Mouse (Mus musculus) CD4-positive, CD25-positive, alpha-beta regulatory T cell, adult 4 months (primary cell): ENCODE measurements at regions not wholly inside any gene's neighbourhood (a gene's known extent, or its start where the extent isn't known, plus 50 kb on each side); places are given as distances from the start of the nearest gene placed in this dataset.
A peak's percentile ranks its signal among the peaks of the same experiment; 100 is the strongest.

Experiments
- ATAC-seq: one replicate; pipeline ENCODE4 v1.8.0; 2017

DNA sequence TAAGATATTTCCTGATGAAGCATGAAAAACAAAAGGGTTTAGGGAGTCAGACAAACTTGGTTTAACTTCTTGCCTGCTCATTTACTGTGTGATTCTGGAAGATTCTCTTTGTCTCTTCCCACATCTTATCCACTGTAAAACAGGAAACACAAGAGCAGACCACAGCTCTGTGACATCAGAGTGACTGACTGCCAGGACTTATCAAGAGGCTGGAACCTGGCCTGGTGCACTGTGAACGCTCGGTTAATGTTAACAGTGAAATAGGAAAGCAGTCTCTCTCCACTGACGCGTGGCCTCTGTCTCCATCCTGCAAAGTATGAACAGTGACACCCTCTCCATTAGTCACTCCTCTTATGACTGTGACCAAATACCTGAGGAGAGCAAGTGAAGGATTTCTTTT, 73.1 kb upstream of the Noct start:
- ATAC-seq, result no peak

DNA sequence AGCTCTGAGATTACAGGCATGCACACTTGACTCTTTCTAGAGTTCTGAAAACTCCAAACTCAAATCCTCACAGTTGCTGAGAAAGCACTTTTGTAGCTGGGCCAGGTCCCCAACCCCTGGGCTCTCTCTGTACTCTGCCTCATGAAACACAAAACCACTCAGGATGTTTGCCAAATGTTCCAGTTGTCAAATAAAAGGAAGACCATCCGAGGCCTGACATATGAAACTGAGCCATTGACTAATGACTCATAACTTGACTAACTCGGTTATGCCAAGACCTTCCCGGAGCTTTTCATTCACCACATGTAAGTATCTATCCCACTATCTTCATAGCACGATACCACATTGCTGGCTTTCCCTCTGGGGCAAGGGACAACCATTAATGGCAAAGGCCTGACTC, 68.6 kb upstream of the Noct start:
- no peak for ATAC-seq

DNA sequence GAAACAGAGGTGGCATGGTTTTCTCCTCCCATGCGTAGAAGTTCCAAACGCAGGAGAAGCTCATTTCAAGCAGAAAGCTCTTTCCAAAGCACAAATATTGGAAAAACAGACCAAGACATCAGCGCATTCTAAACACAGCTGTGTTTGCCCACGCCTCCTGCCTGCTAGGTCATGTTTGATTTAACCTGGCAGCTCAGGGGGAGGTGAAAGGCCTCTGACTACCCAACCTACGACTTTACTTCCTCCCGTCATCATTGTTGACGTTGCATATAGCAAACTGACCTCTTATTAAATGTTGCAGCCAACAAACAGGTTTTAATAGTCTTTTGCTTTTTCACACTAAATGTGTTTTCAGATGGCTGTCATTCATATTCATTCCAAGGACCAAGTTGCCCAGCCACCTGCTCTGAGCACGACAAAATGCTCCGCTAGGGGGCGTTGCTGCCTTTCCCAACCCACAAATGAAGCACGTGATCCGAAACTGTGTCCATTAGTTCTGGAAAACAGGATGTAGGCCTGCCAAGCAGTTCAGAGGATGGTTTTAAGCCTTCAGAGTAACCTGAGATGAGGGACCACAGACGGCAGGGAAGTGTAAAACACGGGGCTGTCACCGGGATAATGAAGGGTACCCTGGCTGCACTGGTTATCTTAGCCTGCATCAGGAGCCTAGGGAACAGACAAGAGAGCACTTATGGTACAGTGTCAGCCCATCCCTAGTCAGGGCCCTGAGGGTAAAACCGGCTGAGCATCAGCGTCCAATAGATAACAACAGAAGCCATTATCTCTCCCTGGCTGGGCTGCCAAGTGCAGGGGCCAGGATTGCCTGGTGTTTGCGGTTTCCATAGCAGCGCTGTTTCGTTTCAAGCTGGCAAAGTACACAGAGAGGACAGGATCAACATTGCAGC, 67.6 kb upstream of the Noct start:
- ATAC-seq, result no peak

DNA sequence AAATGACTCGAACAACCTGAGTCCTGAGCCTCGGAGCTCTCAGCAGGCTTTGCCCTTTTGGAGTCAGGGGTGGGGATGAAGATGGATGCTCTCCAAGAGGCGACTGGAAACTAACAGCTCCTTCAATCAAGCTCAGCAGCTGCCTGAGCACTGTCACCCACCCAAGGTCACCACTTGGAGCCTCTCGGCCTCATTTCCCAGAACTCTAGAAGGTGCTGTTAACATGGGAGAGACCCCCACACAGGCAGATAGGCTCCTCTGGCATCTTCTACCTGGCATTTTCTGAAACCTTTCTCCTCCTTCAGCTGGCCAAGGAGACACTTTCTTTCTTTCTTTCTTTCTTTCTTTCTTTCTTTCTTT, 67.0 kb upstream of the Noct start:
- no peak for ATAC-seq

DNA sequence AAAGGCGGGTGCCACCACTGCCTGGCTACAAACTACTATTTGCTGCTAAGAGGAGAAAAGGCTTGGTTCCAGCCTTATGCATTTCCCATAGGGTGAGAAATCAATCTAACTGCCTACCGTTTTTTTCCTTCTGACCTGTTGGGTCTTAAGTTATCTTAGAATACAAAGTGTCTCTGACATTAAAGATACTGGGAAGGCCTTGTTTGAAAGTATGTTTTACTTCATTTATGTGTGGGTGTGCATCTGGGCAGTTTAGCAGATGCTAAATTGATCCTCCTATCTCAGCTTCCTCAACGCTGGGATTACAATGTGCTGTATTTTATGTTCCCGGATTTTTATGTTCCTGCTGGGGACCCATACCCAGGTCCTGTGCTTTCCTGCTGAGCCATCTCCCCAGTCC, 65.8 kb upstream of the Noct start:
- ATAC-seq, result no peak

DNA sequence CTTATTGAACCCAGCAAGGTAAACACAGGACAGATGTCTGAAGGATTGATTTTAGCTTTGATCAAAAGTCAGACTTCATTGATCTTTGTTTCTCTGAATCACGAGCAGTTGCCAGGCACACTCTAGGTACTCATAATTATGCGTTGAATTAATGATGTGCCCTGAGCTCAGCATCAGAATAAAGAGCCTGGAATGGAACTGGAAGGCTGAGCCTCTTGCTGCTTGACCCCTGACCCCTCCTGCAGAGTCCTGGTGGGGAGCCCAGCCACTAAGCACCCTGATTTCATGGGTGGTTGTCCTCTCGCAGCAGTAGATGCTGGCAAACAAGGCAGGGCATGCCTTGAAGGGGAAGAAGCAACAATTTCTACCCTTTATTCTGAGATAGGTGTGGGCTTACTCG, 64.9 kb upstream of the Noct start:
- ATAC-seq, result no peak

DNA sequence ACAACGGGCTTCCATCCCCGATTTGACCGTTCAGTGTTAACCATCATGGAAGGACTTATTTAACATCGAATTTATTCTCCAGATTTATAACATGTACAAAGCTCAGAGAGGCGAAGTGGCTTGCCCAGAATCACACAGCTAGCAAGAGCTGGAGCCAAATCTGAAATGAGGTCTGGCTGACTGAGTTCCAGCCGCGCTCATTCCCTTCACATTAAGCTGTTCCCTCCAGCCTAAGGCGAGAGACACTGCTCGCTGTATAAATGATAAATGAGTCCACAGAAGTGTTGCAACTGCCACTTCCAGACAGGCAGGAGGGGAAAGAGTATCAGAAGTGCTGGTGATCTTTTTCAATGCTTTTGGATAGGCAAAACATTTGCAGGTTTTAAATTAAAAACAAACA, 64.4 kb upstream of the Noct start:
- no peak for ATAC-seq

DNA sequence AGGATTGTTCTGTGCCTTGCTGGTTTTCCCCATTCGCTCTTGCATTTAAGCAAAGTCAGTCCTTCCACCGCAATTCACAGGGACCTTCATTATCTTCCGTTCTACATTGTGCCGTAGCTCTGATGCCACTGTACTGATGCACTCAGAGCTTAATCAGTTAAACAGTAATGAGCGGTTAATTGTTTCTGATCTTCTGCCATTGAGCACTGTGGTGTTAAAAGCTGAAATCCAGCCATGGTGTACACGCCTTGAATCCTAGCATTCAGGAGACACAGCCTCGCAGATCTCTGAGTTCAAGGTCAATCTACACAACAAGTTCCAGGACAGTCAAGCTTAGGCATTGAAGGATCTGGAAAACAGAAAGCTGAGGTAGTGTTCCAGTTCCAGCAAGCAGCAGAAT, 63.6 kb upstream of the Noct start:
- ATAC-seq, result no peak

DNA sequence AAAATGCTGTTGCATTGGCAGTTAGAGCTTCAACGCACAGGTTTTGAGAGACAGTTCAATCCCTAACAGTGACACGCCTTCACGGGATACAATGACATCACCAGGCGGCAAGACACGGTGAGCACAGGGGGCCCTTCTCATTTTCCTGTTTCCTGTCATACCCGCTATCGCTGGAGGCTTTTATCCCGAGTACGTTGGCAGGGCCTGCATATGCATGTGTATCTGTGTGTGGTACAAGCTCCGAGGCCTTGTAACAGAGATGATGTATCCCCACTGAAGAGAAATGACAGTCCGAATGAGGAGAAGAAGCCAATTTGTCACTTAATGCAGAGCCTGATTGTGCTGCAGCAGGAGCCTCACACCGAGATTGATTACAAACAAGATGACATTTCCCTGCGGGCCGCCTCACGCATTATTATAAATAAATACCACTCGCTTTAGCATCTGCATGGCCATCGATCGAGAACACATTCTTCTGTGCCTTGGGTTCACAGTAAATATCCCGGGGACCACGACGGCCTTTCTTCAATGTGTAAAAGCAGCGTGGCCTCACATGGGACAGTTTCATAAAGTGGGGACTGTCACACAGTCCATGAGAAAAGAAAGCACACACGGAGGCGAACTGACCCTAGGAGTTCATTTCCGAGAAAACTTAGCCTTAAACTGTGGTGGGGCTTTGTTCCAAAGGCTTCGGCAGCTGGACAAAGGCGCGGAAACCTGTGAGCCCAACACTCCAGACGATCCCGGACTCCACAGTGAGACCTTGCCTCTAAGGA, 54.9 kb upstream of the Noct start:
- no peak for ATAC-seq

DNA sequence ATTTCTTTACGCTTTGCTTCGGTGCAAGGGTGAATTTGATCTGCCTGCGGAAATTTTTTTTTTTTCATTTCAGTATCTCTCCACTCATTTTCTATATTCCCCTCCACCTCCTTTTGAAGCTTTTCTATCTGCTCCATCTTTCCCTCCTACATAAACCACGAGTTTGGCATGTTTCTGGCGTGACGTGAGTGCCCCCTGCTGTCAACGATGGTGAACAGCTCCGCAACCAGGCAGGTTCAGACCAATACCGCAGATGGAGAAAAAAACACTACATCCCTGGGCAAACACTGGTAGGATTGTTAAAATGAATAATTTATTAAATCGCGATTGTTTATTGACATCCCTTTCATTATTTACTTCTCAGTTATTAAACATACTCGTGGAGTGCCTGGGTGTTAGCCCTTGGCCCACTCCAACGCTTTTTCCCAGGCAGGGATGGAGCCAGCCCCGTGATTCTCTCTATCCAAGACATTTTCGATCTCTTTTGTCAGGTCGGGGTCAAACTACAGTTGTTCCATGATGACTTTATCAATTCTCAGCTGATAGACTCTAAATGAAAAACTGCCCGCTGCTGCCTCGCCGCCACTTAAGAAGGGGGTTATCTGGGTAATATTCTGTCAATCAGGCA, 53.9 kb upstream of the Noct start:
- ATAC-seq, result peak; percentile 66
